Mouse (Mus musculus): ENCODE data around the gene 2310034G01Rik. TPM values are rescaled to one million over a fixed set of nuclear protein-coding genes. Genes with fewer than 3 reads are reported as not detected.

2310034G01Rik gene
- polyA plus RNA-seq, 1 experiment from 2014 or later: 3.0 TPM

- Histone ChIP-seq H3K4me3 (replicated peaks; ENCODE audit: low read length) (no peak overlapping the region), H3K27me3 (replicated peaks; ENCODE audit: control insufficient read depth, insufficient read depth, low read length) (no peaks in the 10 kb centered on the region), H3K9me3 (ENCODE audit: control insufficient read depth, low read length) (no peaks in the 10 kb centered on the region), H3K4me2 (ENCODE audit: low read length) (no peak overlapping the region), H3K4me1 (replicated peaks; ENCODE audit: control insufficient read depth, insufficient read depth, low read length) (no peaks in the 10 kb centered on the region), H3K27ac (ENCODE audit: low read length) (no peak overlapping the region), H3K9ac (replicated peaks; ENCODE audit: low read depth, low read length) (no peak overlapping the region), H3K36me3 (ENCODE audit: control insufficient read depth, insufficient read depth) (no peaks in the 10 kb centered on the region)
- ATAC-seq: no peak
- WGBS: 87% methylated on average over 11 of the region's 11 CpGs
Measured at GRCm38 (mm10) chr19:46363294-46364009, 13.3 kb upstream of the 2310034G01Rik start.

- 70% methylated on average over 8 of the region's 8 CpGs for WGBS
- no peak for ATAC-seq
Measured at GRCm38 (mm10) chr19:46362104-46362503, 12.0 kb upstream of the 2310034G01Rik start.

GRCm38 (mm10) chr19:46358381-46358780 lies 8.3 kb upstream of the 2310034G01Rik start:
- no peak overlapping the region for H3K27ac ChIP-seq (ENCODE audit: low read length)
- no peak for ATAC-seq
- peaks cover 7% of the 10 kb centered on the region for H3K4me1 ChIP-seq (replicated peaks; ENCODE audit: control insufficient read depth, insufficient read depth, low read length)
- no peak overlapping the region for H3K4me2 ChIP-seq (ENCODE audit: low read length)
- H3K27me3 ChIP-seq (replicated peaks; ENCODE audit: control insufficient read depth, insufficient read depth, low read length): 0 out of 2 replicates have a peak, but pooled peaks cover 4% of the 10 kb centered on the region
- H3K4me3 ChIP-seq (replicated peaks; ENCODE audit: low read length): no peak overlapping the region
- no peaks in the 10 kb centered on the region for H3K36me3 ChIP-seq (ENCODE audit: control insufficient read depth, insufficient read depth)
- 66% methylated on average over 4 of the region's 4 CpGs for WGBS
- no peaks in the 10 kb centered on the region for H3K9me3 ChIP-seq (ENCODE audit: control insufficient read depth, low read length)
- no peak overlapping the region for H3K9ac ChIP-seq (replicated peaks; ENCODE audit: low read depth, low read length)

More at GRCm38 (mm10) chr19:46362104-46362503, 12.0 kb upstream of the 2310034G01Rik start:
- Histone ChIP-seq H3K4me2 (ENCODE audit: low read length) (no peak overlapping the region), H3K9me3 (ENCODE audit: control insufficient read depth, low read length) (no peaks in the 10 kb centered on the region), H3K36me3 (ENCODE audit: control insufficient read depth, insufficient read depth) (no peaks in the 10 kb centered on the region), H3K27ac (ENCODE audit: low read length) (no peak overlapping the region), H3K9ac (replicated peaks; ENCODE audit: low read depth, low read length) (no peak overlapping the region), H3K27me3 (replicated peaks; ENCODE audit: control insufficient read depth, insufficient read depth, low read length) (0 out of 2 replicates have a peak, but pooled peaks cover 4% of the 10 kb centered on the region), H3K4me3 (replicated peaks; ENCODE audit: low read length) (no peak overlapping the region), H3K4me1 (replicated peaks; ENCODE audit: control insufficient read depth, insufficient read depth, low read length) (peaks cover 4% of the 10 kb centered on the region)

- H3K4me3 ChIP-seq (replicated peaks; ENCODE audit: low read length): peak overlapping the region; percentile 67
- H3K9ac ChIP-seq (replicated peaks; ENCODE audit: low read depth, low read length): peak overlapping the region; percentile 72
- H3K4me1 ChIP-seq (replicated peaks; ENCODE audit: control insufficient read depth, insufficient read depth, low read length): peaks cover 7% of the 10 kb centered on the region
- no peak overlapping the region for H3K27ac ChIP-seq (ENCODE audit: low read length)
- WGBS: 21% methylated on average over 25 of the region's 25 CpGs
- H3K4me2 ChIP-seq (ENCODE audit: low read length): peak overlapping the region; percentile 67
- H3K27me3 ChIP-seq (replicated peaks; ENCODE audit: control insufficient read depth, insufficient read depth, low read length): 0 out of 2 replicates have a peak, but pooled peaks cover 4% of the 10 kb centered on the region
- no peaks in the 10 kb centered on the region for H3K9me3 ChIP-seq (ENCODE audit: control insufficient read depth, low read length)
- no peak for ATAC-seq
- no peaks in the 10 kb centered on the region for H3K36me3 ChIP-seq (ENCODE audit: control insufficient read depth, insufficient read depth)
Measured at GRCm38 (mm10) chr19:46357344-46358280, 7.5 kb upstream of the 2310034G01Rik start.

- peak overlapping the region; percentile 23; the same call in 1 of the 2 replicates for H3K27ac ChIP-seq (ENCODE audit: low read length)
- 0% methylated on average over 29 of the region's 29 CpGs for WGBS
- peak overlapping the region; percentile 67 for H3K4me3 ChIP-seq (replicated peaks; ENCODE audit: low read length)
Measured at GRCm38 (mm10) chr19:46356701-46357138, 6.6 kb upstream of the 2310034G01Rik start.

GRCm38 (mm10) chr19:46349550-46349949 lies 552 bp downstream of the 2310034G01Rik start:
- no peak overlapping the region for H3K27ac ChIP-seq (ENCODE audit: low read length)
- peaks cover 16% of the 10 kb centered on the region for H3K4me1 ChIP-seq (replicated peaks; ENCODE audit: control insufficient read depth, insufficient read depth, low read length)
- H3K9ac ChIP-seq (replicated peaks; ENCODE audit: low read depth, low read length): peak overlapping the region; percentile 92
- no peak for ATAC-seq
- H3K9me3 ChIP-seq (ENCODE audit: control insufficient read depth, low read length): no peaks in the 10 kb centered on the region
- H3K4me3 ChIP-seq (replicated peaks; ENCODE audit: low read length): peak overlapping the region; percentile 81
- no peaks in the 10 kb centered on the region for H3K27me3 ChIP-seq (replicated peaks; ENCODE audit: control insufficient read depth, insufficient read depth, low read length)
- no peaks in the 10 kb centered on the region for H3K36me3 ChIP-seq (ENCODE audit: control insufficient read depth, insufficient read depth)
- peak overlapping the region; percentile 93 for H3K4me2 ChIP-seq (ENCODE audit: low read length)
- WGBS: 21% methylated on average over 6 of the region's 6 CpGs

More at GRCm38 (mm10) chr19:46356701-46357138, 6.6 kb upstream of the 2310034G01Rik start:
- ATAC-seq: peak; percentile 97
- Histone ChIP-seq H3K9me3 (ENCODE audit: control insufficient read depth, low read length) (no peaks in the 10 kb centered on the region), H3K36me3 (ENCODE audit: control insufficient read depth, insufficient read depth) (no peaks in the 10 kb centered on the region), H3K9ac (replicated peaks; ENCODE audit: low read depth, low read length) (peak overlapping the region; percentile 72), H3K4me2 (ENCODE audit: low read length) (peak overlapping the region; percentile 67), H3K27me3 (replicated peaks; ENCODE audit: control insufficient read depth, insufficient read depth, low read length) (0 out of 2 replicates have a peak, but pooled peaks cover 4% of the 10 kb centered on the region), H3K4me1 (replicated peaks; ENCODE audit: control insufficient read depth, insufficient read depth, low read length) (peaks cover 7% of the 10 kb centered on the region)

GRCm38 (mm10) chr19:46348761-46349458 lies 1.2 kb downstream of the 2310034G01Rik start:
- Histone ChIP-seq H3K36me3 (ENCODE audit: control insufficient read depth, insufficient read depth) (no peaks in the 10 kb centered on the region), H3K27me3 (replicated peaks; ENCODE audit: control insufficient read depth, insufficient read depth, low read length) (no peaks in the 10 kb centered on the region), H3K9me3 (ENCODE audit: control insufficient read depth, low read length) (no peaks in the 10 kb centered on the region), H3K27ac (ENCODE audit: low read length) (peak overlapping the region; percentile 86), H3K4me3 (replicated peaks; ENCODE audit: low read length) (peak overlapping the region; percentile 81), H3K4me1 (replicated peaks; ENCODE audit: control insufficient read depth, insufficient read depth, low read length) (peaks cover 16% of the 10 kb centered on the region), H3K4me2 (ENCODE audit: low read length) (peak overlapping the region; percentile 93), H3K9ac (replicated peaks; ENCODE audit: low read depth, low read length) (peak overlapping the region; percentile 92)
- under 1% methylated on average over 78 of the region's 78 CpGs for WGBS
- peak; percentile 94 for ATAC-seq

- H3K4me1 ChIP-seq (replicated peaks; ENCODE audit: control insufficient read depth, insufficient read depth, low read length): peaks cover 16% of the 10 kb centered on the region
- peak; percentile 2; the same call in 1 of the 2 replicates for ATAC-seq
- H3K4me3 ChIP-seq (replicated peaks; ENCODE audit: low read length): peak overlapping the region; percentile 81
- 29% methylated on average over 14 of the region's 14 CpGs for WGBS
- no peaks in the 10 kb centered on the region for H3K27me3 ChIP-seq (replicated peaks; ENCODE audit: control insufficient read depth, insufficient read depth, low read length)
- peak overlapping the region; percentile 86 for H3K27ac ChIP-seq (ENCODE audit: low read length)
- peak overlapping the region; percentile 93 for H3K4me2 ChIP-seq (ENCODE audit: low read length)
- no peaks in the 10 kb centered on the region for H3K36me3 ChIP-seq (ENCODE audit: control insufficient read depth, insufficient read depth)
- H3K9ac ChIP-seq (replicated peaks; ENCODE audit: low read depth, low read length): peak overlapping the region; percentile 92
- no peaks in the 10 kb centered on the region for H3K9me3 ChIP-seq (ENCODE audit: control insufficient read depth, low read length)
Measured at GRCm38 (mm10) chr19:46347936-46348668, 2.0 kb downstream of the 2310034G01Rik start.

Measured in forebrain, embryonic 16.5 days (tissue).